In the genomic region with DNA sequence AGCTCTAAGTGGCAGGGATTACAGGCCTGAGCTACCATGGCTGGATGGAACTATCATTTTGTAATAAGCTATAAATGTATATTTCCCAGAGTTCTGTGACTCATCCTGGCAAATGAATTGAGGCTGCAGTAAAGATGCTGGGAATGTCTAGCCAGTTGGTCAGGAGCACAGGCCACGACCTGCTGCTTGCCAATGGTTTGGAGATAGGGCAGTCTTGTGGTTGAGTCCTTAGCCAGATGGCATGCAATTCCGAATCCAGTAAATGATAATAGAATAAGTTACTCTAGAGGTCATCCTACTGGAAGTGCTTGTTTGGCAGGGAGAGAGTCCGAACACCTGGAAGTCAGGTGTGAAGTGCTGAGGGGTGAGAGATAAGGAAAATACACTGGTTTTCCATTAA, we compare ENCODE assay signal across 31 mouse cellular contexts. TPM values are rescaled to one million over a fixed set of nuclear protein-coding genes. Genes with fewer than 3 reads are reported as not detected.
DNase-seq lines count a peak whose midpoint lies in the region; ATAC-seq and TF ChIP-seq lines count a peak whose summit lies in the region.
"Had no signal": no experiment of that assay in that cellular context is flagged by ENCODE, and none has a peak within 500 bp of the region (broad histone marks: within the 10 kb centered on the region; RNA-seq: fewer than 3 reads in every experiment).

No protein-coding gene starts in this region.

- H3K36me3 ChIP-seq in heart, adult 2 months (ENCODE audit: control insufficient read depth, insufficient read depth, low read length): peaks cover 20% of the 10 kb centered on the region
- peaks cover 51% of the 10 kb centered on the region for H3K36me3 ChIP-seq in heart, postnatal 0 days (replicated peaks; ENCODE audit: control insufficient read depth, insufficient read depth, low read length)
- peaks cover 7% of the 10 kb centered on the region for H3K36me3 ChIP-seq in stomach, postnatal 0 days (ENCODE audit: control insufficient read depth, insufficient read depth, low read length)
- 0 out of 2 replicates have a peak, but pooled peaks cover 4% of the 10 kb centered on the region for H3K36me3 ChIP-seq in intestine, embryonic 16.5 days (ENCODE audit: control insufficient read depth, insufficient read depth, low read length)

- H3K9me3 ChIP-seq in heart, postnatal 0 days (replicated peaks; ENCODE audit: control insufficient read depth, low read length): no peaks in the 10 kb centered on the region
- H3K9me3 ChIP-seq in stomach, postnatal 0 days (ENCODE audit: control insufficient read depth, low read length): no peaks in the 10 kb centered on the region
- H3K9me3 ChIP-seq in intestine, embryonic 16.5 days (ENCODE audit: control insufficient read depth, low read length): no peaks in the 10 kb centered on the region
- H3K9me3 ChIP-seq: embryonic facial prominence, embryonic 10.5 days; embryonic facial prominence, embryonic 13.5 days; forebrain, embryonic 10.5 days; forebrain, embryonic 13.5 days; heart, embryonic 12.5 days; hindbrain, embryonic 10.5 days; hindbrain, embryonic 13.5 days; intestine, embryonic 15.5 days had no signal

- H3K79me2 ChIP-seq in heart, adult 2 months (replicated peaks; ENCODE audit: control insufficient read depth, insufficient read depth, low read length): no peaks in the 10 kb centered on the region

- DNase-seq in heart, adult 2 months: peak in 1 of 2 experiments; percentile 26
- no peak for DNase-seq in heart, postnatal 36 days
- DNase-seq in heart, postnatal 0 days (ENCODE audit: low spot score): no peak
- no peak for DNase-seq in heart, postnatal 25 days (ENCODE audit: low spot score)
- DNase-seq in stomach, postnatal 0 days (ENCODE audit: low spot score): no peak
- no peak for DNase-seq in spleen, adult 12 weeks (ENCODE audit: low spot score)
- DNase-seq: adrenal gland, postnatal 10 days; adrenal gland, postnatal 36 days; cerebellum, adult 11 months; cerebellum, adult 2 months; cerebellum, postnatal 10 days; cerebellum, postnatal 36 days; embryo, embryonic 11 days; gastrocnemius, adult 2 months; gastrocnemius, postnatal 14 days; heart, postnatal 10 days; kidney, adult 18-20 months; kidney, adult 9 months had no signal

- TF ChIP-seq POLR2A in heart, adult 2 months (IDR thresholded peaks at IDR 0.05; ENCODE audit: insufficient read depth, low read depth, low read length): no peak

- no peak overlapping the region for H3K4me3 ChIP-seq in heart, adult 2 months
- H3K4me3 ChIP-seq in heart, postnatal 0 days (ENCODE audit: low read depth, low read length): no peak overlapping the region
- H3K4me3 ChIP-seq in brown adipose tissue, adult 24 weeks (ENCODE audit: insufficient read depth, low read depth, low read length): no peak overlapping the region
- no peak overlapping the region for H3K4me3 ChIP-seq in stomach, postnatal 0 days (ENCODE audit: low read depth, low read length)
- H3K4me3 ChIP-seq in intestine, embryonic 16.5 days (ENCODE audit: low read length): no peak overlapping the region
- H3K4me3 ChIP-seq: embryonic facial prominence, embryonic 10.5 days; embryonic facial prominence, embryonic 13.5 days; forebrain, embryonic 10.5 days; forebrain, embryonic 13.5 days; gastrocnemius, adult 2 months; heart, embryonic 12.5 days; hindbrain, embryonic 10.5 days; hindbrain, embryonic 13.5 days; intestine, embryonic 15.5 days had no signal

- TF ChIP-seq CTCF in heart, adult 2 months (IDR thresholded peaks at IDR 0.05): no peak
- no peak for TF ChIP-seq CTCF in heart, postnatal 0 days (IDR thresholded peaks at IDR 0.05; ENCODE audit: low read depth)
- TF ChIP-seq CTCF in stomach, postnatal 0 days (IDR thresholded peaks at IDR 0.05; ENCODE audit: low read depth): no peak

- intact Hi-C loops in heart, adult 2 months (cut with DNase I): loop anchor here (2.0 kb wide), 2 partner anchors 14 to 26 kb away; no protein-coding TSS in a partner anchor
- intact Hi-C loops in heart, postnatal 36 days (cut with DNase I): no loop called here
- intact Hi-C loops in heart, postnatal 25 days (cut with DNase I): no loop called here

- H3K27me3 ChIP-seq in heart, adult 2 months (ENCODE audit: control insufficient read depth, insufficient read depth, low read length): no peaks in the 10 kb centered on the region
- no peaks in the 10 kb centered on the region for H3K27me3 ChIP-seq in heart, postnatal 0 days (ENCODE audit: control insufficient read depth, insufficient read depth, low read length)
- no peaks in the 10 kb centered on the region for H3K27me3 ChIP-seq in stomach, postnatal 0 days (ENCODE audit: control insufficient read depth, insufficient read depth, low read length)
- no peaks in the 10 kb centered on the region for H3K27me3 ChIP-seq in intestine, embryonic 16.5 days (replicated peaks; ENCODE audit: control insufficient read depth, insufficient read depth, low read length)
- H3K27me3 ChIP-seq: embryonic facial prominence, embryonic 13.5 days; forebrain, embryonic 13.5 days; heart, embryonic 12.5 days; hindbrain, embryonic 13.5 days; intestine, embryonic 15.5 days; Patski had no signal

- no peak overlapping the region for H3K4me2 ChIP-seq in heart, postnatal 0 days (ENCODE audit: low read depth, low read length)
- no peak overlapping the region for H3K4me2 ChIP-seq in stomach, postnatal 0 days (replicated peaks; ENCODE audit: low read depth)
- H3K4me2 ChIP-seq in intestine, embryonic 16.5 days (ENCODE audit: low read depth, low read length): no peak overlapping the region
- H3K4me2 ChIP-seq: embryonic facial prominence, embryonic 13.5 days; forebrain, embryonic 13.5 days; heart, embryonic 12.5 days; hindbrain, embryonic 13.5 days; intestine, embryonic 15.5 days had no signal

- WGBS in heart, adult 2 months: 58% methylated on average over 3 of the region's 3 CpGs
- 75% methylated on average over 3 of the region's 3 CpGs for WGBS in heart, postnatal 0 days
- 80% methylated on average over 3 of the region's 3 CpGs for WGBS in stomach, postnatal 0 days
- WGBS in intestine, embryonic 16.5 days: 95% methylated on average over 3 of the region's 3 CpGs

- H3K27ac ChIP-seq in heart, adult 2 months: no peak overlapping the region; the same call in 1 of the 2 replicates
- H3K27ac ChIP-seq in heart, postnatal 0 days (ENCODE audit: low read depth): peak overlapping the region; percentile 87
- H3K27ac ChIP-seq in brown adipose tissue, adult 24 weeks (replicated peaks; ENCODE audit: low read depth, low read length): peak overlapping the region; percentile 94
- H3K27ac ChIP-seq in stomach, postnatal 0 days (replicated peaks): peak overlapping the region; percentile 69
- no peak overlapping the region for H3K27ac ChIP-seq in intestine, embryonic 16.5 days (ENCODE audit: low read length)
- H3K27ac ChIP-seq: embryonic facial prominence, embryonic 10.5 days; embryonic facial prominence, embryonic 13.5 days; forebrain, embryonic 10.5 days; forebrain, embryonic 13.5 days; gastrocnemius, adult 2 months; hindbrain, embryonic 10.5 days; hindbrain, embryonic 13.5 days; intestine, embryonic 15.5 days had no signal

- H3K9ac ChIP-seq in heart, adult 2 months (ENCODE audit: low read depth, low read length): no peak overlapping the region
- no peak overlapping the region for H3K9ac ChIP-seq in heart, postnatal 0 days (replicated peaks; ENCODE audit: low read depth, low read length)
- no peak overlapping the region for H3K9ac ChIP-seq in stomach, postnatal 0 days (ENCODE audit: low read length)
- H3K9ac ChIP-seq in intestine, embryonic 16.5 days (ENCODE audit: low read depth, low read length): no peak overlapping the region
- H3K9ac ChIP-seq: embryonic facial prominence, embryonic 13.5 days; forebrain, embryonic 13.5 days; heart, embryonic 12.5 days; hindbrain, embryonic 13.5 days; intestine, embryonic 15.5 days had no signal

- peak; percentile 55; the same call in 1 of the 2 replicates for TF ChIP-seq EP300 in heart, adult 2 months (IDR thresholded peaks at IDR 0.05; ENCODE audit: insufficient read depth, low read depth, low read length)
- TF ChIP-seq EP300 in heart, postnatal 0 days (IDR thresholded peaks at IDR 0.05; ENCODE audit: low read depth): no peak
- no peak for TF ChIP-seq EP300 in stomach, postnatal 0 days (optimal IDR thresholded peaks at IDR 0.05)

- peaks cover 20% of the 10 kb centered on the region for H3K4me1 ChIP-seq in heart, adult 2 months (ENCODE audit: control insufficient read depth, insufficient read depth, low read length)
- peaks cover 28% of the 10 kb centered on the region for H3K4me1 ChIP-seq in heart, postnatal 0 days (ENCODE audit: control insufficient read depth, insufficient read depth)
- H3K4me1 ChIP-seq in brown adipose tissue, adult 24 weeks (ENCODE audit: control insufficient read depth, insufficient read depth, insufficient read length, low read length): peaks cover 19% of the 10 kb centered on the region; the same call in 1 of the 2 replicates
- no peaks in the 10 kb centered on the region for H3K4me1 ChIP-seq in stomach, postnatal 0 days (replicated peaks; ENCODE audit: control insufficient read depth, insufficient read depth)
- H3K4me1 ChIP-seq in intestine, embryonic 16.5 days (ENCODE audit: control insufficient read depth, insufficient read depth, low read length): no peaks in the 10 kb centered on the region
- H3K4me1 ChIP-seq: forebrain, embryonic 13.5 days; hindbrain, embryonic 13.5 days; intestine, embryonic 15.5 days had no signal

- ATAC-seq in heart, postnatal 0 days (ENCODE audit: insufficient read depth, low read depth): no peak
- no peak for ATAC-seq in stomach, postnatal 0 days (ENCODE audit: low FRiP score, low TSS enrichment)
- no peak for ATAC-seq in intestine, embryonic 16.5 days
- ATAC-seq: forebrain, embryonic 13.5 days; forebrain, embryonic 16.5 days; hindbrain, embryonic 16.5 days; intestine, embryonic 15.5 days; Patski had no signal

RNA-seq across cellular contexts. Expression of gene Smu1, which starts 45.1 kb away (rescaled TPM):
- 10 to 100 TPM; 27.0 to 31.7 TPM for total RNA-seq in heart, adult 2 months (2021)
- polyA plus RNA-seq in heart, adult 2 months (2012; rRNA removed): 13.8 and 28.8 TPM in 2 replicates
- 10 to 100 TPM; 30.9 to 33.5 TPM for total RNA-seq in heart, postnatal 36 days (2021)
- total RNA-seq in heart, postnatal 0 days (2014; rRNA removed; ENCODE audit: low replicate concordance): 56.4 and 86.6 TPM in 2 replicates
- 68.6 and 73.6 TPM in 2 replicates for polyA plus RNA-seq in heart, postnatal 0 days (2015; fragmentation: Nextera tagmentation; extraction: Ambion mirVana)
- total RNA-seq in heart, postnatal 25 days (2021): 10 to 100 TPM; 31.5 to 31.8 TPM
- polyA plus RNA-seq in brown adipose tissue, adult 24 weeks (2012; ENCODE audit: insufficient read depth, insufficient read length, missing spikeins): 35.8 and 42.9 TPM in 2 replicates
- 79.9 and 80.9 TPM in 2 replicates for polyA plus RNA-seq in stomach, postnatal 0 days (2015; fragmentation: Nextera tagmentation; extraction: Ambion mirVana)
- 136 and 145 TPM in 2 replicates for polyA plus RNA-seq in intestine, embryonic 16.5 days (2015; fragmentation: Nextera tagmentation; extraction: Ambion mirVana)

RNA-seq across cellular contexts. Expression of gene B4galt1, which starts 51.0 kb away (rescaled TPM):
- 10 to 100 TPM; 68.7 to 69.7 TPM for total RNA-seq in heart, adult 2 months (2021)
- 42.6 and 57.4 TPM in 2 replicates for polyA plus RNA-seq in heart, adult 2 months (2012; rRNA removed)
- total RNA-seq in heart, postnatal 36 days (2021): 10 to 100 TPM; 62.1 to 69.1 TPM
- 125 and 129 TPM in 2 replicates for total RNA-seq in heart, postnatal 0 days (2014; rRNA removed; ENCODE audit: low replicate concordance)
- polyA plus RNA-seq in heart, postnatal 0 days (2015; fragmentation: Nextera tagmentation; extraction: Ambion mirVana): 49.6 and 50.3 TPM in 2 replicates
- total RNA-seq in heart, postnatal 25 days (2021): 10 to 100 TPM; 58.2 to 70.4 TPM
- 33.0 and 33.8 TPM in 2 replicates for polyA plus RNA-seq in brown adipose tissue, adult 24 weeks (2012; ENCODE audit: insufficient read depth, insufficient read length, missing spikeins)
- polyA plus RNA-seq in stomach, postnatal 0 days (2015; fragmentation: Nextera tagmentation; extraction: Ambion mirVana): 34.3 and 35.0 TPM in 2 replicates
- polyA plus RNA-seq in intestine, embryonic 16.5 days (2015; fragmentation: Nextera tagmentation; extraction: Ambion mirVana): 26.6 and 27.3 TPM in 2 replicates

Comparison
In these comparisons a context has a peak if more than half of its experiments do, and no peak if none do; other contexts are left out.
1. H3K27ac ChIP-seq: peak in heart, postnatal 0 days (single experiment), brown adipose tissue, adult 24 weeks (single experiment) and stomach, postnatal 0 days (single experiment); none in heart, adult 2 months (single experiment) and intestine, embryonic 16.5 days (single experiment).